Mouse (Mus musculus) cerebellum, adult 2 months (tissue): Measurements from ENCODE around the gene Stard3nl. TPM values are rescaled to one million over a fixed set of nuclear protein-coding genes. Genes with fewer than 3 reads are reported as not detected.

Experiments
- DNase-seq, 2 experiments: peaks; one replicate each; pipeline ENCODE4 v3.0.0; 2021
- H3K27ac ChIP-seq: fragments of 200-500 bp; 2 replicates; pipeline ENCODE4 v1.5.1; 2012; ENCODE audit warnings: low read length, control low read depth, inconsistent platforms; ENCODE audit not compliant: insufficient read depth
- H3K27me3 ChIP-seq: fragments of 200-500 bp; 2 replicates; pipeline ENCODE4 v1.6.1; 2012; ENCODE audit warnings: inconsistent platforms, mild to moderate bottlenecking, low read length, moderate library complexity; ENCODE audit not compliant: control insufficient read depth, insufficient read depth
- H3K4me1 ChIP-seq: fragments of 200-500 bp; 2 replicates; pipeline ENCODE4 v1.6.1; 2011; ENCODE audit warnings: low read length; ENCODE audit not compliant: control insufficient read depth, insufficient read depth
- H3K4me3 ChIP-seq: fragments of 200-500 bp; replicated peaks from 2 replicates; pipeline ENCODE3; 2011; ENCODE audit warnings: mild to moderate bottlenecking, low read depth, low read length, control low read depth; ENCODE audit not compliant: insufficient read depth
- CTCF ChIP-seq: fragments of 200-500 bp; IDR thresholded peaks from 2 replicates; pipeline ENCODE4 v1.5.1; 2011; ENCODE audit warnings: low read depth, mild to moderate bottlenecking, control low read depth, low read length, moderate library complexity, borderline replicate concordance; ENCODE audit not compliant: insufficient read depth
- POLR2A ChIP-seq: fragments of 200-500 bp; IDR thresholded peaks from 2 replicates; pipeline ENCODE4 v1.6.1; 2011; ENCODE audit warnings: low read length, control low read depth, borderline replicate concordance; ENCODE audit not compliant: insufficient read depth
- WGBS: fragments of 180-500 bp; shearing (Covaris S2); methylation state at CpG from one replicate; pipeline ENCODE4 v1.1.7; 2018; 5-methylcytosine and 5-hydroxymethylcytosine counted together
- polyA plus RNA-seq: library from polyadenylated mRNA; depleted of rRNA; stranded (reverse); fragments of >200 nt; gene quantifications from 2 replicates; pipeline ENCODE4 v1.2.3, GENCODE M21; 2012; rRNA removed

Stard3nl gene
- polyA plus RNA-seq, result 85.8 and 86.2 TPM in 2 replicates

GRCm38 (mm10) chr13:19395688-19396354 lies at the start of gene Stard3nl:
Gene Stard3nl, minus strand, starts transcription at chr13:19395795.
- peak; percentile 99 to 100 for DNase-seq
- Histone ChIP-seq H3K27ac (peak within 1 kb of the TSS; percentile 99), H3K4me1 (peaks cover 12% of the 10 kb centered on the region; the same call in 1 of the 2 replicates), H3K4me3 (peak within 1 kb of the TSS; percentile 93), H3K27me3 (no peaks in the 10 kb centered on the region)
- WGBS, result 1% methylated on average over 37 of the region's 37 CpGs
- TF ChIP-seq CTCF (no peak), POLR2A (peak; percentile 89; the same call in 1 of the 2 replicates)

GRCm38 (mm10) chr13:19438040-19438439 lies 42.4 kb upstream of the Stard3nl start:
- no peak overlapping the region for H3K27ac ChIP-seq
- peak overlapping the region; percentile 46 for H3K4me3 ChIP-seq
- no peaks in the 10 kb centered on the region for H3K27me3 ChIP-seq
- no peaks in the 10 kb centered on the region for H3K4me1 ChIP-seq
- WGBS, result 54% methylated on average over 10 of the region's 10 CpGs
- TF ChIP-seq POLR2A (no peak), CTCF (peak; percentile 37; the same call in 1 of the 2 replicates)
- DNase-seq, result peak; percentile 28 to 58

- WGBS, result 88% methylated on average over 4 of the region's 4 CpGs
- Histone ChIP-seq H3K4me1 (no peaks in the 10 kb centered on the region), H3K4me3 (no peak overlapping the region), H3K27ac (no peak overlapping the region), H3K27me3 (no peaks in the 10 kb centered on the region)
- TF ChIP-seq POLR2A (no peak), CTCF (no peak)
- no peak for DNase-seq
These were observed 34.3 kb upstream of the Stard3nl start for GRCm38 (mm10) chr13:19429812-19430370.

GRCm38 (mm10) chr13:19428076-19428475 lies 32.5 kb upstream of the Stard3nl start:
- Histone ChIP-seq H3K4me1 (no peaks in the 10 kb centered on the region), H3K4me3 (no peak overlapping the region), H3K27ac (no peak overlapping the region), H3K27me3 (no peaks in the 10 kb centered on the region)
- no peak for TF ChIP-seq POLR2A
- no peak for TF ChIP-seq CTCF
- WGBS, result 77% methylated on average over 5 of the region's 5 CpGs
- no peak for DNase-seq

GRCm38 (mm10) chr13:19424563-19424962 lies 29.0 kb upstream of the Stard3nl start:
- no peak overlapping the region for H3K27ac ChIP-seq
- no peak overlapping the region for H3K4me3 ChIP-seq
- DNase-seq, result peak in 1 of 2 experiments; percentile 12
- 81% methylated on average over 4 of the region's 4 CpGs for WGBS
- no peak for TF ChIP-seq POLR2A
- H3K27me3 ChIP-seq, result no peaks in the 10 kb centered on the region
- no peaks in the 10 kb centered on the region for H3K4me1 ChIP-seq

GRCm38 (mm10) chr13:19422521-19422920 lies 26.9 kb upstream of the Stard3nl start:
- Histone ChIP-seq H3K4me3 (no peak overlapping the region), H3K4me1 (no peaks in the 10 kb centered on the region), H3K27me3 (no peaks in the 10 kb centered on the region), H3K27ac (no peak overlapping the region)
- DNase-seq, result no peak
- 81% methylated on average over 1 of the region's 1 CpGs for WGBS
- TF ChIP-seq POLR2A, result no peak
- no peak for TF ChIP-seq CTCF

GRCm38 (mm10) chr13:19417885-19418521 lies 22.4 kb upstream of the Stard3nl start:
- H3K27ac ChIP-seq, result no peak overlapping the region
- WGBS, result 91% methylated on average over 4 of the region's 4 CpGs
- H3K27me3 ChIP-seq, result no peaks in the 10 kb centered on the region
- DNase-seq, result no peak
- no peak for TF ChIP-seq POLR2A
- H3K4me3 ChIP-seq, result no peak overlapping the region
- H3K4me1 ChIP-seq, result no peaks in the 10 kb centered on the region

- no peaks in the 10 kb centered on the region for H3K27me3 ChIP-seq
- WGBS, result 73% methylated on average over 8 of the region's 8 CpGs
- H3K27ac ChIP-seq, result no peak overlapping the region
- no peak overlapping the region for H3K4me3 ChIP-seq
- DNase-seq, result no peak
- H3K4me1 ChIP-seq, result no peaks in the 10 kb centered on the region
- no peak for TF ChIP-seq POLR2A
- no peak for TF ChIP-seq CTCF
These were observed 20.4 kb upstream of the Stard3nl start for GRCm38 (mm10) chr13:19415894-19416531.
